ENCODE assay signal across 35 mouse cellular contexts in the genomic region with DNA sequence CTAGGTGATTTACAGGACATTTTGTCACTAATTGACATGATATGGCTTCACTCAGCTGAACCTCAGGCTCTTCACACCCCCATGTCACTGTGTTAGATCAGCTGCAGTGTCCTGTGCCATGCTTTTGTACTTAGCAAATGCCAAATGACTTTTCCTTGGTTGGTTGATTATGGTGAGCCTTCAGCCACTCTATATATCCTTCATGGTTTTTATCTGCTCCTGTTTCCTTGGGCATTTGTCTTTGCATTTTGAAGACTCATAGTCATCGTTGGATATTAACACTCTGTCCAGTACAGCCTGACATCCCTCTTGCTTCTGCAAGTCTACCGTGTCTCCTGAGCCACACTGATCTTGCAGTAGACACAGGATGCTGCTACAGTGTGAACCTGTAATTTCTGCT. TPM values are rescaled to one million over a fixed set of nuclear protein-coding genes. Genes with fewer than 3 reads are reported as not detected.
"Had no signal": no experiment of that assay in that cellular context is flagged by ENCODE, and none has a peak within 500 bp of the region (broad histone marks: within the 10 kb centered on the region; RNA-seq: fewer than 3 reads in every experiment).

No protein-coding gene starts in this region.

- H3K4me2 ChIP-seq: limb, embryonic 12.5 days; limb, embryonic 13.5 days; limb, embryonic 15.5 days; liver, embryonic 11.5 days; liver, embryonic 12.5 days; liver, embryonic 13.5 days; liver, embryonic 15.5 days; lung, embryonic 14.5 days; lung, embryonic 15.5 days; midbrain, embryonic 12.5 days; midbrain, embryonic 13.5 days; midbrain, embryonic 15.5 days; neural tube, embryonic 12.5 days had no signal

- H3K36me3 ChIP-seq: limb, embryonic 10.5 days; limb, embryonic 12.5 days; limb, embryonic 13.5 days; limb, embryonic 15.5 days; liver, embryonic 12.5 days; liver, embryonic 13.5 days; liver, embryonic 15.5 days; lung, embryonic 15.5 days; midbrain, embryonic 10.5 days; midbrain, embryonic 12.5 days; midbrain, embryonic 13.5 days; midbrain, embryonic 15.5 days; neural tube, embryonic 12.5 days had no signal

- H3K9me3 ChIP-seq: limb, embryonic 10.5 days; limb, embryonic 12.5 days; limb, embryonic 13.5 days; limb, embryonic 15.5 days; liver, embryonic 12.5 days; liver, embryonic 13.5 days; liver, embryonic 15.5 days; lung, embryonic 15.5 days; megakaryocyte, embryonic 14.5 days; midbrain, embryonic 10.5 days; midbrain, embryonic 12.5 days; midbrain, embryonic 13.5 days; midbrain, embryonic 15.5 days; neural tube, embryonic 12.5 days had no signal

- H3K27me3 ChIP-seq: limb, embryonic 12.5 days; limb, embryonic 13.5 days; limb, embryonic 15.5 days; liver, embryonic 12.5 days; liver, embryonic 13.5 days; liver, embryonic 15.5 days; lung, embryonic 15.5 days; megakaryocyte, embryonic 14.5 days; midbrain, embryonic 13.5 days; midbrain, embryonic 15.5 days; neural tube, embryonic 12.5 days had no signal

- H3K9ac ChIP-seq: limb, embryonic 12.5 days; limb, embryonic 13.5 days; limb, embryonic 15.5 days; liver, embryonic 12.5 days; liver, embryonic 13.5 days; liver, embryonic 14.5 days; liver, embryonic 15.5 days; liver, postnatal 0 days; lung, embryonic 14.5 days; lung, embryonic 15.5 days; midbrain, embryonic 12.5 days; midbrain, embryonic 13.5 days; midbrain, embryonic 15.5 days; neural tube, embryonic 12.5 days had no signal

- H3K4me3 ChIP-seq: left cerebral cortex, adult 2 months; limb, embryonic 10.5 days; limb, embryonic 12.5 days; limb, embryonic 13.5 days; limb, embryonic 15.5 days; liver, embryonic 12.5 days; liver, embryonic 13.5 days; liver, embryonic 15.5 days; lung, embryonic 15.5 days; megakaryocyte, embryonic 14.5 days; midbrain, embryonic 10.5 days; midbrain, embryonic 12.5 days; midbrain, embryonic 13.5 days; midbrain, embryonic 15.5 days; myocyte; neural tube, embryonic 12.5 days had no signal

- ATAC-seq: liver, embryonic 12.5 days; liver, postnatal 0 days; lung, postnatal 0 days; midbrain, embryonic 13.5 days; midbrain, embryonic 15.5 days; midbrain, embryonic 16.5 days had no signal

- H3K27ac ChIP-seq: left cerebral cortex, adult 2 months; limb, embryonic 10.5 days; limb, embryonic 12.5 days; limb, embryonic 13.5 days; limb, embryonic 15.5 days; liver, embryonic 12.5 days; liver, embryonic 13.5 days; liver, embryonic 14.5 days; liver, embryonic 15.5 days; lung, embryonic 15.5 days; macrophage; midbrain, embryonic 10.5 days; midbrain, embryonic 12.5 days; midbrain, embryonic 13.5 days; midbrain, embryonic 15.5 days; neural tube, embryonic 12.5 days had no signal

- DNase-seq: left cerebral cortex, postnatal 4 days; liver; liver, embryonic 13.5 days; liver, postnatal 0 days; lung, adult 18-20 months; lung, adult 2 months; lung, embryonic 14.5 days; lung, postnatal 10 days; lung, postnatal 14 days; lung, postnatal 36 days; lung, postnatal 4 days; midbrain, embryonic 14.5 days had no signal

RNA-seq across cellular contexts. Expression of a gene that starts 27.5 kb away (rescaled TPM):
- total RNA-seq: liver, adult 2 months; megakaryocyte progenitor cell, adult 5-6 weeks; monocyte, adult 5-6 weeks had no signal
